Mouse (Mus musculus) kidney, postnatal 4 days (tissue): ENCODE measurements around the gene Dll3.
A peak's percentile ranks its signal among the peaks of the same experiment; 100 is the strongest.

Source experiments
- DNase-seq, 2 experiments: peaks; one replicate each; pipeline ENCODE4 v3.0.0; 2021; ENCODE audit warnings: mixed read lengths in 2 of 2

Dll3 gene

GRCm38 (mm10) chr7:28306216-28306615 lies 4.2 kb upstream of the Dll3 start:
- peak in 1 of 2 experiments; percentile 41 for DNase-seq

DNA sequence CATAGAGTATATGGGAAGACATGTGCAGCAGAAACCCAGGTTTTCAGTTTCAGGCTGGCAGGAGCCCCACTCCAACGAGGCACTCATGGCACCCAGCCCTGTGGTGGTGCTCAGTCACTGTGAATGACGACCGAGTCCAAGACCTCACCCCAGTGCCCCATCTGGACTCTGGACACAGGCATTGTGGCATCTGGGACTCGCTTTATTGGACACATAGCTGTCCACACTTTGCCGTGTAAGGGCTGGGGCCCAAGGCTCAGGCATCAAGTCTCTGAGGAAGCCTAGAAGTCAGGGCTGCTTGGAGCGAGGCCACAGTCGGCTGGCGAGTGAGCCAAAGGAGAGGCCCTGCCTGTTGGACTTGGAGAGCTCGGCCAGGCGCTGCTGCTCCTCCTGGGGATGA lies 3.6 kb upstream of the Dll3 start:
- no peak for DNase-seq

DNA sequence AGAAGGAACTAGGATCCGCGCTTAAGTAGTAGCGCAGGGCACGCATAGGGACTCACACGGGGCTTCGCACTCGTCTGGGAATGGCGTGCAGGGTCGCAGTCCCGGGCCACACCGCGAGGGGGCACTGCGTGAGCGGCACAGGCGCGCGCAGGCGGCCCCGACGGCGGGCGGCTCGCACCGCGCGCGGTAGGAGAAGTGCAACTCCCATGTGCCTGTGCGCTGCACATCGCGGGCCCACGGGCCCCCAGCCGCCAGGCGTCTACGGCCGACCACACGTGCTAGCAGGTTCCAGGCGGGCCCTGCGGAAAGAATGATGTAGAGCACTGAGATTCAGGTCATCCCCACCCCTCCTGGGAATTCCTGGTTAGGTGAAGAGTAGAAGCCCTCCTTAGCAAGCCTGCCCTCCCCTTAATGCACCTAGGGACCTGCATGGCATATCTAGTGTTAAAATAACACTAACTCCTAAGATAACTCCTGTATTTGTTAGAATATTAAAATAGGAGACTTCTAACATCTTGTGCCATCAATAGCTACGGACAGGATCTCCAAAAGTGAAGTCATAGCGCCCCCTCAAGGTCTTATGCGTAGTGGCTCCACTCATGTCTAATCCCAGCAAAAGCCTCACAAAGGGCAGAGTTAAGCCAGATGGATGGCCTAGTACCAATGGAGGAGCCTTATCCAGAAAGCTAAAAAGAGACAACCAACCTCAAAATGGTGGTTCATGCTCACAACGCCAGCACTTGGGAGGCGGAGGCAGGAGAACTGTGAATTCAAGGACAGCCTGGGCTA lies 3.0 kb downstream of the Dll3 start:
- DNase-seq, result peak; percentile 61 to 72

GRCm38 (mm10) chr7:28294481-28294880 lies 7.6 kb downstream of the Dll3 start:
- DNase-seq, result peak; percentile 83 to 88

GRCm38 (mm10) chr7:28290638-28291590 lies 11.1 kb downstream of the Dll3 start, which contains the start of gene Selenov:
TSS of gene Selenov (minus strand) at chr7:28291186.
- DNase-seq, result peak; percentile 61 to 72

GRCm38 (mm10) chr7:28290165-28290564 lies 11.9 kb downstream of the Dll3 start:
- peak; percentile 48 to 56 for DNase-seq

GRCm38 (mm10) chr7:28280630-28281029 lies 21.4 kb downstream of the Dll3 start:
- DNase-seq, result peak; percentile 13 to 22

- DNase-seq, result no peak
These were observed 23.8 kb downstream of the Dll3 start for GRCm38 (mm10) chr7:28278279-28278652.

- DNase-seq, result peak; percentile 97 to 98
These were observed 24.3 kb downstream of the Dll3 start, which contains the start of gene Eid2b for GRCm38 (mm10) chr7:28277615-28278278. TSS of gene Eid2b (plus strand) at chr7:28277739.

- no peak for DNase-seq
These were observed 24.8 kb downstream of the Dll3 start for GRCm38 (mm10) chr7:28277237-28277614.

- no peak for DNase-seq
These were observed 30.3 kb downstream of the Dll3 start for GRCm38 (mm10) chr7:28271761-28272160.

DNA sequence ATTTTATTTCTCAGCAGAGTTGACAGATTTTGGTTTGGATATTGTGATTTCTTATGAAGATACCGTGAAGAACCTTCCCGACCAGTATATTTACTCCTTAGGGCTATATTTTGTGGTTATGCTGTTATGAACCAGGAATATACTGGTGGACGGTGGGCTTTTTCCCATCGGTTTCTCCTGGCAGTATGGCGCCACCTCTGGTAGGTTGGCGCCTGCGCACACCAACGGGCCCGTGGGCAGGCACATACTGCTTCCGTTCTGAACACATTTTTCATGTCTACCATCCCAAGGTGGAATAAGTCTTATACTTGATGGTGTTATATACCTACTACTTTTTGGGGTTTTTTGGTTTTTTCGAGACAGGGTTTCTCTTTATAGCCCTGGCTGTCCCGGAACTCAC lies 32.7 kb downstream of the Dll3 start:
- peak in 1 of 2 experiments; percentile 16 for DNase-seq

DNA sequence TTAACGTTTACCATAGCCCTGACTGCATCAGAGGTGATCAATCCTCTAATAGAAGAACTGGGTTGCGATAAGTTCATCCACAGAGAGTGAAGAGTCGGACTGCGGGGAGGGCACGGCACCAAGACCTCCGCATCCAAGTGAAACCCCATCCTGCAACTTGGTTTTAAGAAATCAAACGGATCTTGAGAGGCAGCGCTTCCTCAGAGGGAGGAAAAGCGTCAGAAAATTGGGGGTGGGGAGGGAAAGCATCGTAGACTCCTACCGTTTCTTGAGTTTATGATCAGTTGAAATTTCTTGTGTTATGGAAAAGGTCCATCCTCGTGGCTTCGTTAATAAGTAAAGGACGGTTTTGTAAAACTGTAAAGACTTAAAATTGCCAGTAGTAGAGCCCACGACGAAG lies 33.5 kb downstream of the Dll3 start:
- DNase-seq, result no peak

DNA sequence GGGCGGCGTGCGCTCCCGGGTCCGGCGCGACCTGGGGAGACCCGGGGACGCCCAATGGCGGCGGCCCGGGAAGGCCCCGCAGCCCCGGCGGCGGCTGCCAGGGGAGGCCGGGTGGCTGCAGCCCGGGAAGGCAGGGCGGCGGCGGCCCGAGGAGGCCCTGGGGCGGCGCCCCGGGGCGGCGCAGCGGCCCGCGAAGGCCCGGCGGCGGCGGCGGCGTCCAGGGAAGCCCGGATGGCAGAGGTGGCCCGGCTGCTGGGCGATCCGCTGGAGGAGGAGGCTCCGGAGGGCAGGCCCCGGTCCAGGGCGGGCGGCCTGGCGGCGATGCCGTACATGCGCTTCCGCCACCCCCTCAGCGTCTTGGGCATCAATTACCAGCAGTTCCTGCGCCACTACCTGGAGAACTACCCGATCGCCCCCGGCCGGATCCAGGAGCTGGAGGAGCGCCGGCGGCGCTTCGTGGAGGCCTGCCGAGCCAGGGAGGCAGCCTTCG lies 34.0 kb downstream of the Dll3 start:
- peak; percentile 70 to 80 for DNase-seq

- DNase-seq, result peak; percentile 89 to 93
These were observed 34.7 kb downstream of the Dll3 start, which contains the start of gene Eid2 for GRCm38 (mm10) chr7:28267129-28268041. TSS of gene Eid2 (plus strand) at chr7:28267881.

DNA sequence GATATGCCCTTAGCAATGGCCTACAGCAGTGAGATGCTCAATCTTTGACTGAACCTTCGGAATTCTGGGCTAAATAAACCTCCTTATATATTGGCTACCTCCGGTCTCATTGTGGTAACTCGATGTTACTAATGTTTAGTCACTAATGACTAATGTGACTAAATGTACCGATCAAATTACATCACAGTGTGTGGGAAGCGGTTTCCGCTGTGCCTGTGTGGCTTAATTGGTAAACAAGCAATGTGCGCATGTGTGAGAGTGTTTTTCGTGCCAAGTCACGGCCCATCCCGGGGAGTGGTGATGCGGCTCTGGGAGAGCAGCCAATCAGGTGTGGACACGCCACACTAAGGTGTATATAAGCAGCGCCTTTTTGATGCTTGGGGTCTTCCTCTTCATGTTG lies 36.6 kb downstream of the Dll3 start:
- DNase-seq, result no peak

DNA sequence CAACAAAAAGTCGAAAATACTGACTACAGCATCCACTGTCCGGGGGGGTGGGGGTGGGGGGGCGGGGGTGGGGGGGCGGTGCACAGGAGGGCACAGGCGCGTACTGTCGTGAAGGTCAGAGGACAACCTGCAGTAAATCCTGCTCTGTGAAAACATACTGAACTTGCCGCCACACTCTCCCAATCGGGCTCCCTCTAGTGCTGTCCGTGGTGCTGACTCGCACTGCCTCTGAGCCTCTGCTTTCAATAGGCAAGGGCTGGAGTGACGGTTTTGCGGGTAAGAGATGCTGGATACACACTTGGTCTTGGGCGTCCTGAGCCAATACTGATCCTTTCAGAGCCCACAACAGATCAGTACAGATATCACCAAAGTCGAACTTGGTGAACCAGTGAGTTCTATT lies 38.3 kb downstream of the Dll3 start:
- peak; percentile 93 to 94 for DNase-seq

DNA sequence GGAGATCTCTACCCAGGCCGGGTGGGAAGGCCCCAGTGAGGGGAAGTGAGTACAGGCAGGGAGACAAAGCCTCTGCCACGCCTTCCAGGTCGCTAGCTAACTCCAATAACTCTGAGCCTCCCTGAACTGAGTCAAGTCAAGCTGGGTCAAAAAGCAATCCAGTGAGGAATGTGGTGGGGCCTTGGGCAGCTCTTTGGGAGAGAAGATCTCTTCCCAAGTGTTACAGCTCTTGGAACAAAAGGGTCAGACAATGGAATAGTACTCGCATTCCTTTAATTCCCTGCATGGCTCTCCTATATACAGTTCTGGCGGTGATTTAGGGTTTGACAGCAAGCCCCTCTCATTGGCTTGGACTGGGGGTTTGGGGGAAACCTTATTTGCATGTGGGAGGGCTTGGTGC lies 39.2 kb downstream of the Dll3 start:
- no peak for DNase-seq

DNA sequence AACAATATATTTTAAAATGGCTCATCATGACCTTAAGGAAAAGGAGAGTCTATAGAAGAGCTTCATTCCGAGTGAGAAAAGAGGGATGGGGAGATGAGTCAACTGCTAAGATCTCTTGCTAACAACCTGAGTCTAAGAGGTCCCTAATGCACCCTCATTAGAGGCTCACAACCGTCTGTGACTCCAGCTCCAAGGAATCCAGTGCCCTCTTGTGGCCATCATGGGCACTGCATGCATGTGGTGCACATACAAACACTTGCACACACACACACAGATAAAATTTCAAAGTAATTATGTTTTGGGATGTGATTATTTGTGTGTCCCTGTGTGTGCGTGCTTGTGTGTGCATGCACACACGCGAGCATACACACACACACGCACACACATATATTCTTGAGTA lies 46.6 kb downstream of the Dll3 start:
- peak in 1 of 2 experiments; percentile 20 for DNase-seq

DNA sequence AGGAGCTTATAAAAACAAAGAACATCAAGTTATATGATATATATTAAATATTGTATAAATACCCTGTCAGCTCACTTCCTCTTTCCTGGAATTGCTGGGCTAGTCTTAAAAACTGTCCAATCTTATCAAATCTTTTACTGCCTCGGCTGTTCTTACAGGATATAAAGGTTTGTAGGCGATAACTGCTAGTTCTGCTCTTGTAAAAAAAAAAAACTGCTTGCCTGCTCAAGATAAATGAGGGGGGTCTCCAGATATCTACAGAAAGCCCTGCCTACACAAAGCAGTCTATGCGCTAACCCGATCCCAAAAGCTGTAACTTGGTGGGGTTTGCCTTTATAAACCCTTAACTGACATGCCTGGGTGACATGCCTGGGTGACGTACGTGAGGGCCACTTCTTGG lies 47.4 kb downstream of the Dll3 start:
- no peak for DNase-seq

GRCm38 (mm10) chr7:28251976-28252375 lies 50.1 kb downstream of the Dll3 start:
- no peak for DNase-seq

DNA sequence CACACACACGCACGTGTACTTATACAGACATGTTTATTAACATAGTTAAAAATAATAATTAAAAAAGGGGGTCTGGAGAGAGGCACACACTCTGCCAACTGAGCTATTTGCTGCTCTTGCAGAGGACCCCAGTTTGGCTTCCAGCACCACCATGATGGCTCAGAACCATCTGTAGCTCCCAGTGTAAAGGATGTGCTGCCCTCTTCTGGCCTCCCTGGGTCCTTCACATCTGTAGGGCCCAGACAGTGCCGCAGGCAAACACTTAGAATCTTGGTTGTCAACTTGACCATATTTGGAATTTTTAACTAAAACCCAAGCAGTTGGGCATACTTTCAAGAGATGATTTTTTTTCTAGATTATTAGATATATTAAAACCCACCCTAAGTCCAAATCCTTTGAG lies 53.1 kb downstream of the Dll3 start:
- DNase-seq, result no peak
